Mouse (Mus musculus) right cerebral cortex, postnatal 36 days (tissue): ENCODE measurements around the gene Rpl5.
"Not testable (repeated sequence)": the region's sequence is repeated elsewhere in the genome, so short reads cannot be mapped to it uniquely, and the experiment has no call there.

Experiments used
- DNase-seq, 2 experiments: peaks; one replicate each; pipeline ENCODE4 v3.0.0; 2022; ENCODE audit warnings: low spot score in 2 of 2, mixed read lengths in 1 of 2

Rpl5 gene

GRCm38 (mm10) chr5:107901014-107901615 is 813 bp downstream of the Rpl5 start:
- DNase-seq = no peak

DNA sequence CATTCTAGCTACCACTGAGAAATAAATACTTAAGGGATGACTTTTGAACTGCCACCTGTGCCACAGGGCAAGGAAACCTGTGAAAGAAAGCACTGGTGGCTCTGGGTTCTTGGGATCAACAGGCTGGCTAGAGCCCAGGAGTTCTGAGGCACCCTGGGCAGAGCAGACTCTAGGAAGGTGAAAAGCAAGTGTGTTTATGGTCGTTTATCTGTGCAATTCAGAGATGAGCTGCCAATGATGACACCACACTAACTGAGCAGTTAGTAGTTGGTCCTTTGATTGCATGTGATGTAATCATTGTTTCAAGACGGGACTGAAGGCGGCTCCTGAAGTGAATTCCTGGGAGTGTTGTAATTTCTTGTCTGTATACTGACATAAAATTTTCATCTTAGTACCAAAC is 4.0 kb downstream of the Rpl5 start:
- no peak for DNase-seq

- no peak for DNase-seq
These were observed 8.3 kb downstream of the Rpl5 start for GRCm38 (mm10) chr5:107908514-107909110.

GRCm38 (mm10) chr5:107909668-107910067 is 9.4 kb downstream of the Rpl5 start:
- no peak for DNase-seq

DNA sequence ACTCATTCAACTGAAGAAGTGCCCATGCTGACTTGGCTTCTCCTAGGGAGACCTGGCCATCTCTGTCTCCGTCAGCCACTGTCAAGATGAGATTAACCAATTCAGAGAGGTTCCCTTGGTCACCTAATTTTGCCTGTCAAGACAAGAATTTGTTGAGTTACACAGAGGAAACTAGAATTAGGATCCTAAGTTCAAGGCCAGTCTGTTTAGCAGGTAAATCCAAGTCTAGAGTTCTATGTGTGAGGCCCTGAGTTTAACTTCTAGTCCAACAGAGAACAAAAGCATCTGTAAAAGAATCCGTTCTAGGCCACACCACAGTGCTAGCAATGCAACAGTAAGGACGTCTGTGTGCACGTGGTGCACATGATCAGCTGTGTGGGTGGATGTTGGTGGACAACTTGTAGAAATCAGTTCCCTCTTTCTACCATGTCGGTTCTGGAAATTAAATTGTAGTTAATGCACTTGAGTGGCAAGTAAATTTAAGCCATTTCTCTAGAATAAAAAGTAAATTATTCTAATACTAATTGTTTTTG is 9.8 kb downstream of the Rpl5 start:
- no peak for DNase-seq

DNA sequence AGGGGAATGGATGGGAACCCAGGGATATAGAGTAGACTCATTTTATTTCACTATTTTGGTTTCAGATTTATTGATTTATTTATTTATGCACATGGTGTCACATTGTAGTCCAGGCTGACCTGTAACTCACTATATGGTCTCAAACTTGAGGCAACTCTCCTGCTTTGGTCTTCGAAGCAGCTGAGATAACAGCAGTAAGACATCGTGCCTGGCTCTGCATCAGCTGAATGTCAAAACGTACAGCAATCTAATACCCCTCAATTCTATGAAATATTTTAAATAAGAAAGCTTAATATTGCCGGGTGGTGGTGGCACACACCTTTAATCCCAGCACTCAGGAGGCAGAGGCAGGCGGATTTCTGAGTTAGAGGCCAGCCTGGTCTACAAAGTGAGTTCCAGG is 10.7 kb downstream of the Rpl5 start:
- DNase-seq = no peak

- no peak for DNase-seq
These were observed 15.0 kb downstream of the Rpl5 start for GRCm38 (mm10) chr5:107915280-107915679.

- DNase-seq = no peak
These were observed 21.3 kb downstream of the Rpl5 start for GRCm38 (mm10) chr5:107921400-107922252.

GRCm38 (mm10) chr5:107922836-107923235 is 22.5 kb downstream of the Rpl5 start:
- DNase-seq = no peak

DNA sequence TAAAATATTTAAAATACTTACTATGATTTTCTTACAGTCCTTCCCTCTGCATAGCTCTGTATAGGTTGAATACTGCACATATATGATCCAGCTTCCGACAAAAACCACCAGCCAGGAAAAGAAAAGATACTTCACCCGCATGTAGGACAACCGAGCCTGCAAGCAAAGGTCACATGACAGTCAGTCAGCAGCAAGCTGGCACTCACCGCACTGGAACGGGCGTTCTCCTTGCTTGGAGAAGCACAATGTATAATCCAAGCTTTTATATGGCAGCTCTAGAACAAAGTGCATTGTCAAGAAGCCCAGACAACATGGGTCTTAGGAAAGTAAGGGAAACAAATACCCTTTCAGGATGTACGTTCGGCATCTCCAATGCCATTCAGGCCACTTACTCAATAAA is 24.3 kb downstream of the Rpl5 start:
- no peak for DNase-seq

DNA sequence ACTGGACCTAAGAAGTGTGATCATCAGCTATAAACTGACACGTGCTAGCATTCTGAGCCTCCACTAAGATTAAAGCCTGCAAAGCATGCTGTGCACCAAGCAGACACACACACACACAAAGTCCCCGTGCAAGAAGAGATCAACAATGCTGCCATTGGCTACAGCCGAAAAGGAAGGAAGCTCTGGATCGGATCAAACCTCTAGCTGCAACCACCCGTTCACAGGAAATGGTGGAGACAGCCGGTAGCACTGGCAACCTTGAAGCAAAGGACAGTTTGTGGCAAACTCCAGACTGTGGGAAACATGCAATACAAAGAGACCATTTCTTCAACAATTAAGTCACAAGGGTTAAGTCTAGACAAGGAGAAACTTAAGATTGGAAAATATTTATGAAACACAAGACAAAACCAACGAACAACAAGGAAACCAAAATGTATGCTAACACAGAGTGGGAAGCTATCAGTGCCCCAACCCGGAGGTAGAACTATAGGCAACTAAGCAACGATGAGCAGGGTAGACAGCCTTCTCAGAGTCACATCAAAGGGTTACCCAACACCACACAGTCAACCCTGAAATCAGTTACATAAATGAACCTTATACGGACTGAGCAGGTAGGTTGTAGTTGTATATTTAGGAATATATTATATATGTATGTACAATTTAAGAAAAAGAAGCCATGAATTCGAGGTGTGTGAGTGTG is 26.4 kb downstream of the Rpl5 start:
- no peak for DNase-seq

- DNase-seq = no peak
These were observed 32.3 kb downstream of the Rpl5 start for GRCm38 (mm10) chr5:107932556-107932955.

GRCm38 (mm10) chr5:107933202-107933974 is 33.1 kb downstream of the Rpl5 start:
- no peak for DNase-seq

GRCm38 (mm10) chr5:107934770-107935543 is 34.7 kb downstream of the Rpl5 start:
- DNase-seq = no peak

DNA sequence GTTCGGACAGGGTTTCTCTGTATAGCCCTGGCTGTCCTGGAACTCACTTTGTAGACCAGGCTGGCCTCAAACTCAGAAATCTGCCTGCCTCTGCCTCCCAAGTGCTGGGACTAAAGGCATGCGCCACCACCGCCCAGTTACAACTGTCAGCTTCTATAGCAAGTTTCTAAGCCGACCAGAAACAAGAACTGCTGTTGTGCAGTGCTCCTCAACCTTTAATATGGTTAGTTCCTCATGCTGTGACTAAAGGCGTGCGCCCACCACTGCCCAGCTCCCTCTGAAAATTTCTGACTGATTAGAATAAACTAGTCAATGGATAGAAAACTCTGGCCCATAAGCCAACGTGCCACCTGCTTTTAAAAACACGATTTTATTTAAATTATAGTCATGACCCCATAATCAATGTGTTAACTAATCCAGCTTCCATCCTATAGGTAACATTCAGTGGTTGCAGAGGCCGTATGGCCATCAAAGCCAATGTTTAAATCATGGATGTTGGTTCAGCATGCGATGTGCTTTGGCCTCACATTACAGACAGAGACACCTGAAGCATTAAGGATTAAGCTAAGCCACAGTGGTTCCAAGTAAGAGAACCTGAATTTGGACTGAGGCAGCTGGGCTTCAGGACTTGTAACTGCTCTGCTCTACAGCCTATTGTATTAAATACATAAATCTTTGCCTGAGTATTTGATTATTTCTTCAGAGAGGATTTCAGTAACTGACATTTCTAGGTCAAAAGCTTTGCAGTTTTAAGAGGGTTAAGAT is 36.5 kb downstream of the Rpl5 start:
- no peak for DNase-seq

- DNase-seq = not testable (repeated sequence)
These were observed 38.2 kb downstream of the Rpl5 start for GRCm38 (mm10) chr5:107938483-107938882.

DNA sequence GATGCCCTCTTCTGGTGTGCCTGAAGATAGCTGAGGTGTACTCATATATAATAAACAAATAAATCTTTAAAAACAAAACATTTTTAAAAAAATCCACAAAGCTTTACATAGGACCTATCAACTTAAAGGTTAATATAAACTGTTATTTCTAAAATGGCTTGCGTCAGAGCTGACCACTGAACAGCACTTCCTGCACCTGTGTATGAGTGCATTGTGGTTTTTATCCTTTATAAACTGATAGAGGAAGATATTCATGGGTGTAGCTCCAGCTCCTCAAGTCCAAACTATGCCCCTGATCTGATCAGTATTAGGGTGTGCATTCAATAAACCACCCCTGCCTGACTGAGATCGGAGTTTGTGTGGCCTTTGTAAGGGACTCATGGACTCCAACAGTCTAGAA is 38.6 kb downstream of the Rpl5 start:
- no peak for DNase-seq

DNA sequence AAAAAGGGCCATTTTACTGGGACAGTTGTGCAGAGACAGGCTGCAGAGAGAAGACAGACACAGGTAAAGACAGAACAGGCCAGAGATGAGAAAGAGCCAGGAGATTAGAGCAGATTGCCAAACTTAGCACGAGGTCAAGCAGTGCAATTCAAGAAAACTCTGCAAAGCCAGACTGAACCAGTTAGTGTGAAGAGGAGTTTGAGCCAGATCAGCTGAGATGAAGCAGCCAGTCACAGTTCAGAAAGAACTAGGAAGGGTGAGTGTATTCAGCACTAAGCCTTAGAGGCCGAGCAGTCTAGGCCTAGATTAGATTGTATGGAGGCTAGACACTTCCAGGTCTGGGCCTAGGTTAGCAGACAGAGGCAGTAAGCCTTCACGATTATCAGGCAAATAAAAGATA is 39.4 kb downstream of the Rpl5 start:
- DNase-seq = no peak

GRCm38 (mm10) chr5:107941222-107941621 is 40.9 kb downstream of the Rpl5 start:
- DNase-seq = no peak

DNA sequence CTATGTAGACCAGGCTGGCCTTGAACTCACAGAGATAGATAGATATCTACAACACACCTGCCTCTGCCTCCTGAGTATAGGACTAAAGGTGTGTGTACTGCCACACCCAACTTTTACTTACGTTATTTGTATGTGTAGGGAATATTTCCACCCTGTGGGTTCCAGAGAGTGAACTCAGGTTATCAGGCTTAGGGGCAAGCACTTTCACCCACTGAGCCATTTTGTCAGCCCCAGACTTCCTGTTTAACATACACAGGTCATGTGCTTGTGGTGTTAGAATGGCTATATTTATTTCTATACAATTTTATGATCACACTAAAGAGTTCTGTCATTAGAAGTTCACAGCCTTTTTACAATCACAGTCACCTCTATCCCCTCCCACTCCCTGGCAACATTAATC is 42.6 kb downstream of the Rpl5 start:
- no peak for DNase-seq
